Mouse (Mus musculus): ENCODE results near the gene Dohh. TPM values are rescaled to one million over a fixed set of nuclear protein-coding genes. Genes with fewer than 3 reads are reported as not detected.

The Dohh gene
- polyA plus RNA-seq, 1 experiment from 2014 or later: 78.7 TPM

DNA sequence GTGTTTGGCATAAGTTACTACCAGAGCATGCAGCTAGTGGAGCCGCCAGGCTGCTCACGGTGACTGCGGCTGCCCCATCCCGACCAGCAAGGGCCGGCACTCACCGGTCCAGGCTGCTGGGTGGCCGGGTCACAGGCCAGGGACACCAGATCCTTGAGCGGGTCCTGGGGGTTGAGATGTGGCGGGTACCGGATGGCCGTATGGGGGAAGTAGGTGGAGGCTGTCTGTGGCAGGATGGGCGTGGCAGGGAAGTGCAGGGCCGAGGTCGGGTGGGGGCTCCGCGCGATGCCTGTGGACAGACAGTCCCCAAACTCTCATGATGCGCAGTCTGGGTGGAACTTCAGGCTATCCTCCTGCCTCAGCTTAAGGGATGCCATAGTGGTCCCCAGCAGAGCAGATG, 20.5 kb downstream of the Dohh start:
- no peak for DNase-seq (ENCODE audit: low spot score)
- Histone ChIP-seq H3K4me2 (ENCODE audit: low read length) (no peak overlapping the region), H3K9ac (ENCODE audit: low read length) (no peak overlapping the region), H3K36me3 (ENCODE audit: control insufficient read depth, insufficient read depth, low read length) (peaks cover 46% of the 10 kb centered on the region), H3K9me3 (replicated peaks; ENCODE audit: control insufficient read depth, low read length) (no peaks in the 10 kb centered on the region), H3K27ac (ENCODE audit: low read depth, low read length) (no peak overlapping the region), H3K27me3 (replicated peaks; ENCODE audit: control insufficient read depth, insufficient read depth, low read length) (0 out of 2 replicates have a peak, but pooled peaks cover 5% of the 10 kb centered on the region), H3K4me1 (ENCODE audit: control insufficient read depth, insufficient read depth, low read length) (peaks cover 34% of the 10 kb centered on the region), H3K4me3 (ENCODE audit: low read depth, low read length) (no peak overlapping the region)
- ATAC-seq: no peak
- 71% methylated on average over 18 of the region's 18 CpGs for WGBS

DNA sequence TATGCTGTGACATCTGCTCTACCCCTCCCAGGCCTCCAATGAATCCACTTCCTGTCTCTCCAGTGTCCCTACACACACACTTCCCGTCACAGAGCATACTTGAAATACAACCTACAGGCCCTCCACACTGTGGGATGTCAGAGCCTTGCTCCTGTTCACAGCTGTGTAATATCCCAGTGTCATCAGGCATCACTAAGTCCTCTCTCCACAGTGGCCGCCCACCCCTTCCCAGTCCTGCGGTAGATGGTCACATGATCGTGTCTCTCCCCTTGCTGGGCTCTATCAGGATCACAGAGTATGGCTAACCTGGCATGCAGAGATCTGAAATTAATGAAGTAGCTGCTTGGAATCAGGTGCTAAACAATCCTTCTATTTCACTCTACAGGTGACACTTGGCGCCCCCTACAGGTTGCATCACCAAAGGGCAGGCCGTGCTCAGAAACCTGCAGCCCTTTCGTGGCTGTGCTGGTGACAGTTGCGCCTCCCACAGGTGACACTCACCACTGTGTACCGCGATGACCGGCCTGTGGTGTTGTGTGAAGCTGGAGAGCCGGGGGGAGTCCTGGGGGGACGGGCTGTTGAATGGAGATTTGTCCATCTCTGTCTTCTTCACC, 21.5 kb downstream of the Dohh start:
- peaks cover 37% of the 10 kb centered on the region for H3K36me3 ChIP-seq (ENCODE audit: control insufficient read depth, insufficient read depth, low read length)
- no peak overlapping the region for H3K4me3 ChIP-seq (ENCODE audit: low read depth, low read length)
- peaks cover 34% of the 10 kb centered on the region for H3K4me1 ChIP-seq (ENCODE audit: control insufficient read depth, insufficient read depth, low read length)
- peak; percentile 42 for DNase-seq (ENCODE audit: low spot score)
- ATAC-seq: no peak
- H3K27me3 ChIP-seq (replicated peaks; ENCODE audit: control insufficient read depth, insufficient read depth, low read length): 0 out of 2 replicates have a peak, but pooled peaks cover 5% of the 10 kb centered on the region
- no peak overlapping the region for H3K9ac ChIP-seq (ENCODE audit: low read length)
- H3K4me2 ChIP-seq (ENCODE audit: low read length): no peak overlapping the region
- H3K27ac ChIP-seq (ENCODE audit: low read depth, low read length): no peak overlapping the region
- no peaks in the 10 kb centered on the region for H3K9me3 ChIP-seq (replicated peaks; ENCODE audit: control insufficient read depth, low read length)
- 47% methylated on average over 13 of the region's 13 CpGs for WGBS

DNA sequence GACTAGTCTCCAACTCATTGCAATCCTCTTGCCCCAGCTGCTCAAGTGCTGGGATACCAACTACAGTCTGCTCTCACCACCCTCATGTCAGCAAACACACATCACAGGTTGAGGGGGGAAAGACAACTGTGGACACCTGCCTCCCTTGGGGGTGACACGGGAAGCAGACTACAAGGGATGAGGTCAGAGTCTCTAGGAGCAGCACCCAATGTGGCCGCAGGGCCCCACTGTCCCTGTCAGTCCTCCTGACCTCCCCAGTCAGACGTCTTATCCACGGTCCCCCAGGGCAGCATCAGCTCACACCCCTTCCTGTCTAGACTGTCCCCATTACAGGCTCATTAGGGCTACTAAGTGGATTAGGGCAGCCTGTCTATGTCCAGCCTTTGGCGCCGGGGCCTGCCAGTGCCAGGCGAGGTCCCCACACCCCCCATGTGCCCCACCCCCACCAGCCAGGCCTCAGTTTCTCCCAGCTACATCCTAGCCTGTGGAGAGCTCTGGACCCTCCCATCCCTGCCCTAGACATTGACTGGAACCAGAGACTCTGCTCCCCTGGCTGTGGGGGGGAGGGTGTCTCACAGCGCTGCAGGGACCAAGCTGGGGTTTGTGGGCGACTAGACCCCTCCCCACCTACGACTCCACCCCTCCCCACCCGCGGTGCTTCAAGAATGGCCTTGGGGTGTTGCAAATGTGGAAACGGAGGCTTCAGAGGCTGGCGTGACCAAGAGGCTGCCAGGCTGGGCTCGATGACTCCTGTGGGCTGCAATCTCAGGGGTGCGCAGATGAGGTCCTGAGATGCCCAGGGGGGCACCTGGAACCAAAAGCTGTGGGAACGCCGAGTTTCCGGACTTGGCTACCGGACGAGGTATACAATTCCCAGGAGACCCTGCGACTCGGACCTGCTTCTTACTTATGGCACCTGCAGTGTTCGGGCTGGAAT, 22.5 kb downstream of the Dohh start:
- Histone ChIP-seq H3K27ac (ENCODE audit: low read depth, low read length) (no peak overlapping the region), H3K9me3 (replicated peaks; ENCODE audit: control insufficient read depth, low read length) (no peaks in the 10 kb centered on the region), H3K4me1 (ENCODE audit: control insufficient read depth, insufficient read depth, low read length) (peaks cover 31% of the 10 kb centered on the region), H3K4me3 (ENCODE audit: low read depth, low read length) (no peak overlapping the region), H3K27me3 (replicated peaks; ENCODE audit: control insufficient read depth, insufficient read depth, low read length) (0 out of 2 replicates have a peak, but pooled peaks cover 5% of the 10 kb centered on the region), H3K4me2 (ENCODE audit: low read length) (0 out of 2 replicates have a peak overlapping the region, but pooled peaks have one; percentile 16), H3K36me3 (ENCODE audit: control insufficient read depth, insufficient read depth, low read length) (peaks cover 37% of the 10 kb centered on the region), H3K9ac (ENCODE audit: low read length) (peak overlapping the region; percentile 32; the same call in 1 of the 2 replicates)
- ATAC-seq (no peak), DNase-seq (ENCODE audit: low spot score) (no peak)
- WGBS: 31% methylated on average over 23 of the region's 24 CpGs

DNA sequence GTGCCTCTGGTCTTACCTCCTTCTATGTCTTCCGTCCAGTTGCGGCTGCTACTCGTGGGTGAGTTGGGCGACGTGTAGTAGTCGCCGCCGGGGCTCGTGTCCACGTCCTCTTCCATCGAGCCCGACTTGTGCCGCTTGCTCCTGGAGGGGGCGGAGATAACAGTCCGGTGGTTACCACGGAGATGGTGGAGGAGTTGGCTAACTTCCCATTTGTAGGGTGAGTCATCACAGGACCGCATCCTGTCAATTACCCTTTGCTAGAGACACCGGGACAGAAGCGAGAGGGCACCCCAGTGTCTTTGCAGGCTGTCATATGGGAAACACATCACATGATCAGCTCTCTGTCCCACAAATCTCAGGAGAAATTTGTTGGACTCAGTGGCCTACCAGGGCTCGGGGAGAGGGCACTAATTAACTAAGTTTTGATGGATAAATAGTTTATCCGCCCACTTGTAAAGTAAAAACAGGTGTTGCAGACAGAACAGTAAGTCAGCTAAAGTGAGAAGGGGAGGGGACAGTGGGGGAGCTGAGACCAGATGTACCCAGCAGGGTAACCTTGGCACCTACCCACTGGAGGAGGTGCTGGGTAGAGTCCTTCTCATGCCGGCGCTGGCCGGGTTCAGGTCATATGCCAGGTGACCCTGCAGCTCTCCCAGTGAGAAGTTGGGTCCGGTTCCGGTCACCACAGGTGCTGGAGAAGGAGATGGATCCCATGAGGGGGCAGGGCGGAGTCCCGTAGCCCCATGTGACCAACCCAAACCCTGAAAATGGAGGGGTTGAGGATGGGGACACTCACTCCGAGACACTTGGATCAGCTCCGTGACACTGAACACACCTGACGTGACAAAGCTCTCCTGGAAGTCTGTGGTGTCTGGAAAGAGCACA, 23.6 kb downstream of the Dohh start:
- peaks cover 22% of the 10 kb centered on the region for H3K4me1 ChIP-seq (ENCODE audit: control insufficient read depth, insufficient read depth, low read length)
- ATAC-seq: no peak
- peak; percentile 78 for DNase-seq (ENCODE audit: low spot score)
- peak overlapping the region; percentile 32 for H3K9ac ChIP-seq (ENCODE audit: low read length)
- no peaks in the 10 kb centered on the region for H3K9me3 ChIP-seq (replicated peaks; ENCODE audit: control insufficient read depth, low read length)
- H3K4me2 ChIP-seq (ENCODE audit: low read length): 0 out of 2 replicates have a peak overlapping the region, but pooled peaks have one; percentile 16
- H3K27me3 ChIP-seq (replicated peaks; ENCODE audit: control insufficient read depth, insufficient read depth, low read length): 0 out of 2 replicates have a peak, but pooled peaks cover 5% of the 10 kb centered on the region
- 30% methylated on average over 31 of the region's 31 CpGs for WGBS
- H3K36me3 ChIP-seq (ENCODE audit: control insufficient read depth, insufficient read depth, low read length): peaks cover 37% of the 10 kb centered on the region
- no peak overlapping the region for H3K4me3 ChIP-seq (ENCODE audit: low read depth, low read length)
- H3K27ac ChIP-seq (ENCODE audit: low read depth, low read length): no peak overlapping the region

DNA sequence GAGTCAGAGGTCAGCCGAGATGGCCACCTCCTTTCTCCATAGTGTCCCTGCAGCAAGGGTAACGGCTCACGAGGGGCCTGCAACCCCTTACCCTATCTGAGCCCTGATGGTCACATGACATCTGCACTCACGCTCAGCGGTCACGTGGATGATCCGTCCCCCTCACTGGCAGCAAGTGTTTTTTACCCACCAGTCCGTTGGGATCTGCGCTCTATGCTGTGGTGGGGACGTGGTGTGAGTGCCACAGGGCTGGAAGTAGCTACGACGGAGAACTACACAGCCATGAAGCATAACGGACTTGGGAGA, 24.1 kb downstream of the Dohh start:
- 0 out of 2 replicates have a peak, but pooled peaks cover 5% of the 10 kb centered on the region for H3K27me3 ChIP-seq (replicated peaks; ENCODE audit: control insufficient read depth, insufficient read depth, low read length)
- 58% methylated on average over 13 of the region's 13 CpGs for WGBS

DNA sequence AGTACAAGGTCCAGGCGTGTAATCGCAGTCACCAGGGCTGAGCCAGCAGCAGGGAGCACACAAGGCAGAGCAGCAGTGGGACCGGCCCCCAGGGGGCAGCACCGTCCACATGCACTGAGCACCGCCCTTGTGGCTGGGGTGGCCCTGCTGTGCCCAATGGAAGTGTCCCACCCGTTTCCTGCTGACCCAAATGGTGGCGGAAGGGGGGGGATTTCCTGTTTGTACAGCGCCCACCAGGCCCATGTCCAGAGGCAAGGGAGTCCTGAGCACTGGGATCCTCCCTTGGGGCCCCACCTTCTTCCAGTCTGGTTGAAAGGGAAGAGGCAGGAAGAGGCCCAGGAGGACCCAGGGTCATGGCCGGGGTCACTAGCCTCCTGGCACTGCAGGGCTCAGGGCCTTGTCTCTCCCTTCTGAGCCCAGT, 24.7 kb downstream of the Dohh start:
- H3K4me1 ChIP-seq (ENCODE audit: control insufficient read depth, insufficient read depth, low read length): peaks cover 16% of the 10 kb centered on the region
- 17% methylated on average over 7 of the region's 9 CpGs for WGBS
- H3K4me3 ChIP-seq (ENCODE audit: low read depth, low read length): no peak overlapping the region
- no peak overlapping the region for H3K9ac ChIP-seq (ENCODE audit: low read length)
- H3K27ac ChIP-seq (ENCODE audit: low read depth, low read length): no peak overlapping the region
- H3K4me2 ChIP-seq (ENCODE audit: low read length): no peak overlapping the region
- ATAC-seq (peak; percentile 40; the same call in 1 of the 2 replicates), DNase-seq (ENCODE audit: low spot score) (peak; percentile 63)
- H3K36me3 ChIP-seq (ENCODE audit: control insufficient read depth, insufficient read depth, low read length): peaks cover 30% of the 10 kb centered on the region
- H3K27me3 ChIP-seq (replicated peaks; ENCODE audit: control insufficient read depth, insufficient read depth, low read length): 0 out of 2 replicates have a peak, but pooled peaks cover 5% of the 10 kb centered on the region
- no peaks in the 10 kb centered on the region for H3K9me3 ChIP-seq (replicated peaks; ENCODE audit: control insufficient read depth, low read length)

More for the DNA sequence above, 24.1 kb downstream of the Dohh start:
- H3K4me3 ChIP-seq (ENCODE audit: low read depth, low read length): no peak overlapping the region
- H3K36me3 ChIP-seq (ENCODE audit: control insufficient read depth, insufficient read depth, low read length): peaks cover 34% of the 10 kb centered on the region
- H3K9ac ChIP-seq (ENCODE audit: low read length): no peak overlapping the region; the same call in 1 of the 2 replicates
- no peak overlapping the region for H3K4me2 ChIP-seq (ENCODE audit: low read length)
- no peaks in the 10 kb centered on the region for H3K9me3 ChIP-seq (replicated peaks; ENCODE audit: control insufficient read depth, low read length)
- peaks cover 16% of the 10 kb centered on the region for H3K4me1 ChIP-seq (ENCODE audit: control insufficient read depth, insufficient read depth, low read length)
- no peak overlapping the region for H3K27ac ChIP-seq (ENCODE audit: low read depth, low read length)
- DNase-seq (ENCODE audit: low spot score) (no peak), ATAC-seq (no peak)

DNA sequence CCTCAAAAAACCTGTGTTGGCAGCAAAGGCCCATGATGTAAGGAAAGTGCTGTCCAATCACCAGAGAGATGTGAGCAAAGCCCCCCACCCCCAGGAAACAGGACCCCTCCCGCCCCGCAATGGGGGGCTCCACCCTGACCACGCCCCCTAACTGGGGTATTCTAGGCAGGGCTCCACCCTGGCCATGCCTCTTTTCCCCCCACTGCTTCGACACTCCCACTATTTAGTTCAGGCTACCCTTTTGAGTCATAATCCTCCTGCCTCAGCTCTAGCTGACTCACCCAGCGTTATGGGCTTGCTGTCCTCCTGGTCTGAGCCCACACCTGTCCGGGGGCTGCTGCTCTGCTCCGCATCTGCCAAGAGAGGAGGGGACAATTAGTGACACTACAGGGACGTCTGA, 25.1 kb downstream of the Dohh start:
- H3K4me2 ChIP-seq (ENCODE audit: low read length): no peak overlapping the region

DNA sequence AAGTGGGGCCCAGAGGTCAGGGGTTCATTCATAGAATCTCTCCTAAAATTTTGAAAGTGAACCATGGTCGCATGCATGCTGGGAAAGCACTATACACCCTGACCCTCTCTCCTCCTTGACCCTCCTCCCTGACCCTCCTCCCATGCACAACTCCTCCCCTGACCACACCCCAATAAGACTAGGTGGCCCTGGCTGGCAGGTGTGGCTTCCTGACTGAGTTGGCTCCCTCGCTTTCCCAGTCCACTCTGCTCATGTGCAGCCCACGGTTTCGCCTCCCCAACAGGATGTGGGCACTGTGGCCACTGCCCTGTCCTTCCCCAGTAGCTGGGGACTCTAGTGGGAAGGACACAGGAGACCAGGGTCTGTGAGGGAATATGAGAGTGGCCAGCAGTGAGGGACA, 26.1 kb downstream of the Dohh start:
- Histone ChIP-seq H3K4me3 (ENCODE audit: low read depth, low read length) (no peak overlapping the region), H3K4me1 (ENCODE audit: control insufficient read depth, insufficient read depth, low read length) (peaks cover 25% of the 10 kb centered on the region), H3K9me3 (replicated peaks; ENCODE audit: control insufficient read depth, low read length) (no peaks in the 10 kb centered on the region), H3K27me3 (replicated peaks; ENCODE audit: control insufficient read depth, insufficient read depth, low read length) (0 out of 2 replicates have a peak, but pooled peaks cover 5% of the 10 kb centered on the region), H3K4me2 (ENCODE audit: low read length) (no peak overlapping the region), H3K36me3 (ENCODE audit: control insufficient read depth, insufficient read depth, low read length) (peaks cover 20% of the 10 kb centered on the region), H3K9ac (ENCODE audit: low read length) (no peak overlapping the region; the same call in 1 of the 2 replicates), H3K27ac (ENCODE audit: low read depth, low read length) (no peak overlapping the region)
- WGBS: 63% methylated on average over 4 of the region's 4 CpGs
- DNase-seq (ENCODE audit: low spot score): no peak
- no peak for ATAC-seq

More for the DNA sequence above, 25.1 kb downstream of the Dohh start:
- WGBS: 13% methylated on average over 8 of the region's 8 CpGs
- H3K9ac ChIP-seq (ENCODE audit: low read length): no peak overlapping the region
- H3K36me3 ChIP-seq (ENCODE audit: control insufficient read depth, insufficient read depth, low read length): peaks cover 26% of the 10 kb centered on the region
- no peak overlapping the region for H3K27ac ChIP-seq (ENCODE audit: low read depth, low read length)
- H3K9me3 ChIP-seq (replicated peaks; ENCODE audit: control insufficient read depth, low read length): no peaks in the 10 kb centered on the region
- peaks cover 21% of the 10 kb centered on the region for H3K4me1 ChIP-seq (ENCODE audit: control insufficient read depth, insufficient read depth, low read length)
- no peak overlapping the region for H3K4me3 ChIP-seq (ENCODE audit: low read depth, low read length)
- ATAC-seq (no peak), DNase-seq (ENCODE audit: low spot score) (no peak)
- H3K27me3 ChIP-seq (replicated peaks; ENCODE audit: control insufficient read depth, insufficient read depth, low read length): 0 out of 2 replicates have a peak, but pooled peaks cover 5% of the 10 kb centered on the region
